Mouse (Mus musculus) right cerebral cortex, adult 2 months (tissue): ENCODE measurements around the gene Spata31d1c.

ENCODE experiments used
- DNase-seq, 2 experiments: peaks; one replicate each; pipeline ENCODE4 v3.0.0; 2021 to 2022; ENCODE audit warnings: low spot score in 2 of 2

Gene Spata31d1c

DNA sequence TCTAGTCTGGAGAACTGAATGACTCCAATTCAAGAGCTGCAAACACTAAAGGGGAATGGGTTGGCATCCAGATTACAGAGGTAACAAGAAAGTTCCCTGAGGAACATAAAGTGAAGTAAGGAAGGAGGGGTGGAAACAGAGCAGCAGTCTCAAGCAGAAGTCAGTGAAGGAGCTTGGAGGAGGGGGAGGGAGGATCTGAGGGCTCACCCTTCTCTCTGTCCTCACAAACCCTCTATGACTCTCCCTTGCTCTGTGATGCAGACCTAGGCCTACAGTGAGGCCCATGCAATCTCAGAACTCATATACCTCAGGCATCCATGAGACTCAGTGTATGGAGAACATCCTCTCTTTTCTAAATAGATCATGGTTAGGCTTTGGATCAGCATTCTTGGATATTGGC, at the start of gene Spata31d1c:
Gene Spata31d1c, plus strand, starts transcription at position 301 of the 400 bp plus-strand sequence.
- no peak for DNase-seq

DNA sequence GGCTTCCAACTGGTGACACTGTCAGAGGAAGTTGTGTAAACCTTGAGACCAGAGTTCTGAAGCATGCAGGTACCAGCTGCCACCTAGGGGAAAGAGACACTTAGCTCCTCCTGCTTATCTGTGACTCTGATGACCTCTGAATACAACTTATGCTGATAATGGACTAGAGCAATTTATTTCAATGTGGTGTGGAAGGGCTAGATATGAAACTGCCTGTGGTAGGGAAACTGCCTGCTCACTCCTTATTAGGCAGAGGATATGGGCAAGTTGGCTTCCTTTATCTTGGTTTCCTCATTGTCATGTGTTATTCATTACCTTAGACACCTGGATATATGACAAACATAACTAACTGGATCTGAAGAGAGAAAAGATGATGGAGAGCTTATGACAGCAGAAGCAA, 44.0 kb upstream of the Spata31d1c start:
- no peak for DNase-seq

DNA sequence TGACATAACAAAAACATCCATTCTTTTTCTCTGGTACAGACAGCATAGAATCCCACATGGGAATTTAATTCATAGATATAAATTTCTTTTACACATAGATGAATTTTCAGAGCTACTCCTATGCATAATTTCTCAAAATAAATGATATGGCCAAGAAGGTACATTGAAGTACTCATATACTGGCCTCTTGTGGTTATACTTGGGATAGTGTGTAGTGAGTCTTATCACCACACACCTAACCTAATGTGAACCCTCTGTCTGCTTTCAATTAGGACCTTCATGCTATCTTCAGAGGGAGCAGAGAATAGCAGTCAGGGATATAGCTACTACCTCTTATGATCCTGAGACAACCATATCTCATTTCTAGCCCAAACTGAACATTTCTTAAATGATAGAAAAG, 27.4 kb upstream of the Spata31d1c start:
- DNase-seq, result no peak

GRCm38 (mm10) chr13:65006760-65007159, 26.1 kb upstream of the Spata31d1c start:
- DNase-seq, result no peak

DNA sequence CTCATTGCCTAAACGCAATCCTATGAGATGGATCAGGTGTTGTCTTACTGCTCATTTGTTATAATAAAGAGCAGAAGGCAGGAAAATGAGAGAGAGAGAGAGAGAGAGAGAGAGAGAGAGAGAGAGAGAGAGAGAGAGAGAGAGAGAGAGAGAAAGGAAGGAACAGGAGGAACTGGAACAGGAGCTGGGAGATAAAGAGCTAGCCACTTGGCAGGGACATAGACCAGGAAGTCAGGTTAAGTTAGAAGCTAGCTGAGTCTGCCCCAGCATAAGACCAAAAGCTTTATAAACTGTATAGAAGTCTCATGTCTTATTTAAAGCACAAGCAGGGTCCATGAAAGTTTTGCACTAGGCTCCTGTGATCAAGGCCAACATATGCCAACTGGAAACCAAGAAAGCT, 24.9 kb upstream of the Spata31d1c start:
- no peak for DNase-seq

DNA sequence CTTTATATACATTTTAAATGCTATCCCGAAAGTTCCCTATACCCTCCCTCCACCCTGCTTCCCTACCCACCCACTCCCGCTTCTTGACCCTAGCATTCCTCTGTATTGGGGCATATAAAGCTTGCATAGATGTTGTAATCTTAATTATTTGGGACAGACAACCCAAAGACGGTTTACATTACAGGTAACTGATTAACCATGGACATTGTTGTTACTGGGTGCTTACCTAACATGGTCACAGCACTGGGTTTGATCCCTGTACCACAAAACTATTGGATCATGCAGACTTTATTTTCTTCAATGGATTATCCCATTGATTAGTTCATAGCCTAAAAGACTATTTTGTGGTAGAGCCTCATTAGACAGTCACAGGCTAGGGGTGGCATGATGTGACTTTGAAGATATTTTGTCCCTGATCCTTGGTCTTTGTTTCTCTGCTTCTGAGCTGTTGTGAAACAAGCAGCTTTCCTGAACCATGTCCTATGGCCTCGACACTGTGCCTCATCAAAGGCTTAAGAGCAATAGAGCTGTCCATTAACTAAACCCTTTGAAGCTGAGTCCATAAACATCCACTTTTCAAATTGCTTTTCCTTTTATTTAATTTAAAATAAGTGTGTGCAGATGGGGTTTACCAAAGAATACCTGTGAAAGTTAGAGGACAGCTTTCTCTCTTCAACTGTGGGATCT, 21.7 kb upstream of the Spata31d1c start:
- no peak for DNase-seq

- DNase-seq, result no peak
These were observed 2.2 kb downstream of the Spata31d1c start for GRCm38 (mm10) chr13:65035057-65035456.

GRCm38 (mm10) chr13:65052660-65053059, 19.8 kb downstream of the Spata31d1c start, which contains the start of gene Prss47:
TSS of gene Prss47 (minus strand) at chr13:65052760.
- DNase-seq, result no peak

DNA sequence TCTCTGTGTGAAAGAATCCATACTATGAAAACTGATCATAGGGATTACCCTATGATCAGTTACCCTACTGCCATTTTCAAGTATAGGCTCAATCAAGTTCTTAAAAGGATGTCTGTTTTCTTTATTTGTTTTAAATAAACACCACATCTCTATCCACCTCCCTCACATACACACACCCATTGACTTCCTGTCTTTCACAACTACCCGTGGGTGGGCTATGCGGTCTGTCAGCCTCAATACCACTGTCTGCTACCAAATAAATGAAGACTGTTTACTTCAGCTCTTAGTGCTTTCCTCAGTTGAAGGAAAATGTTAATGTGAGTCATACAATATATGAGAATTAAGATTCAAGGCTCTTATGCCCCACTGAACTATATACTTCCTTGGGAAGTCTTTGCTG, 37.1 kb downstream of the Spata31d1c start:
- DNase-seq, result no peak
